Comparison of ENCODE assay signal across 25 mouse cellular contexts in the genomic region with DNA sequence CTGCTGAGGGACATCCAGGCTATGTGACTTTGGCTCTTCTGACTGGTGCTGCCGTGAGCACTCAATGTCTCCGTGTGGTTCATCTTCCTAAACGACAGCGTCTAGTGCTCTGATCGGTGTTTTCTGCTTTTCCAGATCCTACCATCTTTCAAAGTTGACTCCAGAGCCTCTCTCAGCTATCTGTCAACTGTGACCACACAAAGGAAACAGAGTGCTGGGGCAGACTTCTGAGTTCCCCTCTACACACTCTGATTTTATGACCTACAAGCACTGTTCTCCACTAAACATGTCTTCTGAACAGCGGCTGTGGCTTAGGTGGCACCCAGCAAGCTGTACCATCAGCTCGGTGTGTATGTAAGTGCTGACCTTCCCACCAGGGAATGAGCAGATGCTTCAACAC. TPM values are rescaled to one million over a fixed set of nuclear protein-coding genes. Genes with fewer than 3 reads are reported as not detected.
DNase-seq lines count a peak whose midpoint lies in the region; ATAC-seq and TF ChIP-seq lines count a peak whose summit lies in the region.
"Had no signal": no experiment of that assay in that cellular context is flagged by ENCODE, and none has a peak within 500 bp of the region (broad histone marks: within the 10 kb centered on the region; RNA-seq: fewer than 3 reads in every experiment).

No protein-coding gene starts in this region.

- no peaks in the 10 kb centered on the region for H3K36me3 ChIP-seq in midbrain, embryonic 10.5 days
- H3K36me3 ChIP-seq in midbrain, embryonic 15.5 days (replicated peaks), result no peaks in the 10 kb centered on the region
- H3K36me3 ChIP-seq: embryonic facial prominence, embryonic 13.5 days; limb, embryonic 13.5 days; liver, embryonic 12.5 days; neural tube, embryonic 15.5 days had no signal

- H3K4me1 ChIP-seq in midbrain, embryonic 10.5 days, result peaks cover 15% of the 10 kb centered on the region
- peaks cover 3% of the 10 kb centered on the region; the same call in 1 of the 2 replicates for H3K4me1 ChIP-seq in midbrain, embryonic 15.5 days
- H3K4me1 ChIP-seq in brown adipose tissue, adult 24 weeks (ENCODE audit: control insufficient read depth, insufficient read depth, insufficient read length, low read length), result peaks cover 58% of the 10 kb centered on the region

- intact Hi-C loops in gastrocnemius, adult 2 months (cut with DNase I), result no loop called here
- intact Hi-C loops in gastrocnemius, postnatal 14 days (cut with DNase I; ENCODE audit: low total_unique reads), result no loop called here

- no peak for DNase-seq in gastrocnemius, adult 2 months
- DNase-seq in gastrocnemius, postnatal 14 days, result no peak
- no peak for DNase-seq in midbrain, embryonic 10.5 days (ENCODE audit: low spot score)
- DNase-seq in urinary bladder, postnatal 36 days (ENCODE audit: low spot score in 2 of 2), result no peak
- no peak for DNase-seq in embryo, embryonic 9.5 days (ENCODE audit: extremely low spot score)
- DNase-seq: adrenal gland, postnatal 25 days; cerebellum, adult 11 months; cerebellum, postnatal 14 days; gastrocnemius, postnatal 10 days; kidney, adult 2 months; lung, adult 18-20 months; lung, postnatal 14 days; right cerebral cortex, adult 18-20 months; thymus, postnatal 25 days had no signal

- no peak overlapping the region for H3K9ac ChIP-seq in midbrain, embryonic 15.5 days
- H3K9ac ChIP-seq: embryonic facial prominence, embryonic 13.5 days; forebrain, embryonic 13.5 days; limb, embryonic 13.5 days; liver, embryonic 12.5 days; neural tube, embryonic 15.5 days had no signal

- no peak overlapping the region for H3K4me2 ChIP-seq in midbrain, embryonic 15.5 days
- H3K4me2 ChIP-seq: embryonic facial prominence, embryonic 13.5 days; forebrain, embryonic 13.5 days; limb, embryonic 13.5 days; liver, embryonic 12.5 days; neural tube, embryonic 15.5 days had no signal

- H3K27me3 ChIP-seq in midbrain, embryonic 10.5 days (ENCODE audit: low read depth, poor library complexity, severe bottlenecking), result no peaks in the 10 kb centered on the region
- H3K27me3 ChIP-seq in midbrain, embryonic 15.5 days (replicated peaks), result no peaks in the 10 kb centered on the region
- H3K27me3 ChIP-seq: embryonic facial prominence, embryonic 13.5 days; forebrain, embryonic 13.5 days; limb, embryonic 13.5 days; liver, embryonic 12.5 days; neural tube, embryonic 15.5 days had no signal

- no peak overlapping the region for H3K4me3 ChIP-seq in gastrocnemius, adult 2 months
- H3K4me3 ChIP-seq in midbrain, embryonic 10.5 days, result no peak overlapping the region
- no peak overlapping the region for H3K4me3 ChIP-seq in midbrain, embryonic 15.5 days
- no peak overlapping the region for H3K4me3 ChIP-seq in brown adipose tissue, adult 24 weeks (ENCODE audit: insufficient read depth, low read depth, low read length)
- H3K4me3 ChIP-seq: embryonic facial prominence, embryonic 13.5 days; erythroblast, embryonic 14.5 days; forebrain, embryonic 13.5 days; limb, embryonic 13.5 days; liver, embryonic 12.5 days; neural tube, embryonic 15.5 days had no signal

- no peak for TF ChIP-seq CTCF in gastrocnemius, adult 2 months (IDR thresholded peaks at IDR 0.05)

- peak overlapping the region; percentile 66 for H3K27ac ChIP-seq in gastrocnemius, adult 2 months
- 0 out of 2 replicates have a peak overlapping the region, but pooled peaks have one; percentile 4 for H3K27ac ChIP-seq in midbrain, embryonic 10.5 days (replicated peaks)
- H3K27ac ChIP-seq in midbrain, embryonic 15.5 days, result no peak overlapping the region
- H3K27ac ChIP-seq in brown adipose tissue, adult 24 weeks (replicated peaks; ENCODE audit: low read depth, low read length), result peak overlapping the region; percentile 62
- H3K27ac ChIP-seq: embryonic facial prominence, embryonic 13.5 days; forebrain, embryonic 13.5 days; kidney, postnatal 0 days; limb, embryonic 13.5 days; liver, embryonic 12.5 days; neural tube, embryonic 15.5 days; stomach, postnatal 0 days had no signal

- WGBS in midbrain, embryonic 10.5 days, result 96% methylated on average over 7 of the region's 7 CpGs
- 88% methylated on average over 7 of the region's 7 CpGs for WGBS in midbrain, embryonic 15.5 days

- no peak for ATAC-seq in midbrain, embryonic 15.5 days (replicated peaks)
- ATAC-seq in megakaryocyte, adult 5-6 weeks (ENCODE audit: poor library complexity, severe bottlenecking), result peak; percentile 7; the same call in 1 of the 2 replicates
- ATAC-seq: forebrain, embryonic 13.5 days; liver, embryonic 12.5 days had no signal

- no peaks in the 10 kb centered on the region for H3K9me3 ChIP-seq in midbrain, embryonic 10.5 days (replicated peaks)
- no peaks in the 10 kb centered on the region for H3K9me3 ChIP-seq in midbrain, embryonic 15.5 days
- H3K9me3 ChIP-seq: embryonic facial prominence, embryonic 13.5 days; forebrain, embryonic 13.5 days; limb, embryonic 13.5 days; liver, embryonic 12.5 days; neural tube, embryonic 15.5 days had no signal

RNA-seq across cellular contexts. Expression of a gene that starts 21.5 kb away (rescaled TPM):
- 10 to 100 TPM; 28.6 to 49.6 TPM for total RNA-seq in gastrocnemius, adult 2 months (2021)
- 10 to 100 TPM; 23.3 to 31.2 TPM for total RNA-seq in gastrocnemius, postnatal 14 days (2021)
- 11.3 and 14.9 TPM in 2 replicates for polyA plus RNA-seq in midbrain, embryonic 10.5 days (2016; fragmentation: Nextera tagmentation; extraction: Ambion mirVana)
- 28.5 and 30.2 TPM in 2 replicates for polyA plus RNA-seq in midbrain, embryonic 15.5 days (2015; fragmentation: Nextera tagmentation; extraction: Ambion mirVana)
- 37.2 and 41.9 TPM in 2 replicates for polyA plus RNA-seq in brown adipose tissue, adult 24 weeks (2012; ENCODE audit: insufficient read depth, insufficient read length, missing spikeins)
- total RNA-seq in megakaryocyte, adult 5-6 weeks (2015), result 15.9 and 21.9 TPM in 2 replicates
- 84.3 and 87.5 TPM in 2 replicates for total RNA-seq in megakaryocyte, adult 5-6 weeks (2017)
